Mouse (Mus musculus) mature B cell (primary cell): Measurements from ENCODE around the gene Olfr547.

Source experiments
- in situ Hi-C: fragments of 300-500 bp; cut with MboI; formaldehyde crosslinking; loops from 2 replicates; pipeline ENCODE4 v1.14.3; 2019

Gene Olfr547

DNA sequence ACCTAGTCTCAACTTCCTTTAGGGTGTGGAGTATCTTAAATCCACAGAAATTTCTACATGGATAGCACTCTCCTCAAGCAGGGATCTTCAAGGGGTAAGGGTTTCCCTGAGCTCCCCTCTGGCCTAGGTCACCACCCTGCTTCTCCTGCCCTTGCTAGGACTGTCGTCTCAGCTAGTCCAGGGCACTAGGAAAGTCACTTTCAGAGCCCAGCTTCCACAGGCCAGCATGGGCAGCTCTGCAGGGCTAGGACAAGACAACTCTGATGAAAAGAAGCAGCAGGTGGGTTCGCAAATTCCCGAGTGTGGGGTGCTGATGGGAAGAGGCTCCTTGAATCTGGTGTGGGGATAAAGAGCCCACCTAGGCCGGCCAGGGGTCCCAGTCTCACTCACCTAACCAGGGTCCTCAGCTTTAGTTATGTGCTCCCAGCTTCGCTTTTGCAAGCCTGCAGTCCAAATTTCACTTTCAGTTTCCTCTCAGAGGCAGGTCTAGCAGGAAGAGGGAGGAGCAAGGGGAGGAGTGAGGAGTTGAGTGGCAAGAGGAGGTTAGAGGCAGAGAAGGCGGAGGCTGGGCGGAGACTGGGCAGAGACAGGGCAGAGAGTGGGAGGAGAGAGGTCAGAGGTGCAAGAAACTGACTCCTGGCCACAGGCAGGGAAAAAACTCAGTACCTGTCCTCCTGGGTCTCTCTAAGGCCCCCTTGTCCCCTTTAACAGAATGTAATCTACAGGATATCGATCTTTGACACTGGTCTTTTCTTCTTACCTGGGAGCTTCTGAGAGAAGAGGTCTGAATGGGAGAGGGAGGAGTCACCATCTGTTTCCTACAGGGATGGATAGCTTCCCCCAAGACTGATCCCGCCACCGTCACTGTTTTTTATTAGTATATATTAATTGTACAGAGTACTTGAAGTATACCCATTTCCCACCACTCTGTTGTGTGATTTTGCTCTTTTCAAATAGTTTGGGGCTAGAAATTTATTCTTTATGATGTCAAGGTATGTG, 30.7 kb downstream of the Olfr547 start, which contains the start of gene Trim21:
Gene Trim21 (minus strand): TSS at position 488 of the 999 bp plus-strand sequence.
- in situ Hi-C loops, result no loop called here

DNA sequence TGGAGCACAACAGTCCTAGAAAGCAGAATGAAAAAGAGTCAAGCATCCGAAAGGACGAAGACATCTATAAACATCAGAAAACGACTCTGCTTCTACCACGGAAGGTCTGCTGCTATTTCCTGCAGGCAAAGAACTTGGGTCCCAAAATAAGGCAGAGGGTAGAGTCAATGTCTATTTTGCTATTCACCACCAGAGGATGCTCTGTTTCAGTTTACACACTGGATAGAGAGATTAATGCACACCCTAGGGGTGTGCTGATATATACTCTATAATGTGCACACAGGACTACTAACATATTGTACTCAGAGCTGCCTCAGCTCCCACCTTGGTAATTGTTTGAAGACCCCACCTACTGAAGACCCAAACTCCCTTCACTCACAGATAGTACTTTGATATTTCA, 31.7 kb downstream of the Olfr547 start:
- in situ Hi-C loops, result no loop called here

DNA sequence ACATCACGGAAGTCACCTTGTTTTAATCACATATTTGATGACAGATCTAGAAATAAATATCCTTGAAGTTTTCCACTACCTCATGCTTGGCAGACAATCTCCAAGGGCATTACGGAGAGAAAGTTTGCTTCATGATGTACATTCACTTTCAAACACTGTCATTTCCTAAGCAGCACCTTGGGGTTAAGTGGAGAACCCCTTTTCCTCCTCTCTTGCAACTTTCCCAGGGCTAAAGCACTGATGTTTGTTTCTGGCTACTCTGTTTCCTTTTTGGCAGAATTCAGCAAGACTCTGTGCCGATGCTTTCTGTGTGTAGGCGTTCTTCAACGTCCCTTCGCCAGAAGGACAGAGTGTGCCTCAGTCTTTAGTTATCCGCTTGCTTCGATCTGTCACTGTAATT, 36.6 kb downstream of the Olfr547 start, which contains the start of gene Olfr550:
Gene Olfr550 (plus strand): TSS at position 301 of the 400 bp plus-strand sequence.
- in situ Hi-C loops, result no loop called here

DNA sequence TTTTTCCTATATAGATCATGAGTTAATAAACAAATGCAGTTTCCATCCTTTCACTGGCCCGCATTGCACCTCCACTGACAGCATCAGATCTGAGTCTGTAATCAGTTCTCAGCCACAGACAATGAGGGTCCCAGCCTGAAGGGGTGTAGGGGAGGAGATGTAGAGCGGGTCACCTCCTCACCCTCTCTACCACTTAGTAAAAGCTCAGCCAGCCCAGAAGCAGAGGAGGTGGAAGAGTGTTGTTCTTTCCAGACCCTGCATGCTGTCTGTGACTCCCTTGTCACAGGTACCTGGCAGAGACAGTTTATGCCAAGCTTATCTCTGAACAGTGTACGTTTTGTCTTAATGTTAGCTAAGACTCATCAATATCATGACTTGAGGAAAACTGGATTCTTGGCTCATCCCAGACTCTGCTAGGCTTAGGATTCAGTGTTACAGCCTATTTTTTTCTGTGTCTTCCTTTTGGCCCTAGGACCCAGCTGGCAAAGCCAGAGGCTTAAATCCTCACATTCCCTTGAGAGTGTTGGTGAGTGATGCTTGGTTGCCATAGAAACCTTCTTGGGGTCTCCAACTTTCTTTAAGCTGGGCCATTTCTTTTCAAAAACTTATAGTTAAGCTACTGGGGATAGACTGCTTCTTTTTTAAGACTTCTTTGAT, 38.8 kb downstream of the Olfr547 start:
- in situ Hi-C loops, result no loop called here

DNA sequence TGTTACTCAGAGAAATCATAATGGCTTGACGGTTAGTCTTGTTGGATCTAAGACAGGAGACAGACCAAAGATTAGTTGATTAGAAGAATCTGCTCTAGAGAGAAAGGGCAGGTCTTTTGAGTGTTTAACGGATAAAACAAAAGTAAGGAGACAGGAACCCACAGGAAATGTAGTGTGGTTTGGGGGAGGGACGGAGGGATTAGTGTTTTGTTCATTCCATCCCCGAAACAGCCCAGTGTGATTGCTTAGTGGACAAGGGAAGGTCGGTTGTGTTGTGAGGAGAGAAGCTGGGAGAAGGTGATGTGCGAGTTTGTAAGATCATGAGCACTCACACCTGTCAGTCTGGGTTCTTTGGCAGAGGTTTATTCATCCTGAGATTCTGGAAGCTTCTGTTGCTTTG, 41.4 kb downstream of the Olfr547 start:
- in situ Hi-C loops, result no loop called here
